Mouse (Mus musculus) spleen, adult 2 months (tissue): ENCODE measurements at regions not wholly inside any gene's neighbourhood (a gene's known extent, or its start where the extent isn't known, plus 50 kb on each side); places are given as distances from the start of the nearest gene placed in this dataset.

Experiments
- DNase-seq, 2 experiments: peaks; one replicate each; pipeline versions ENCODE4 v3.0.0 to v3.0.0-alpha.2; 2012 to 2021; ENCODE audit warnings: low spot score in 2 of 2, low read depth in 1 of 2
- H3K27ac ChIP-seq: fragments of 200-500 bp; 2 replicates; pipeline ENCODE4 v1.5.1; 2012; ENCODE audit warnings: low read length, inconsistent platforms; ENCODE audit not compliant: insufficient read depth
- H3K27me3 ChIP-seq: fragments of 200-500 bp; 2 replicates; pipeline ENCODE4 v1.6.1; 2012; ENCODE audit warnings: mild to moderate bottlenecking, moderate library complexity, low read length, inconsistent platforms; ENCODE audit not compliant: control insufficient read depth, insufficient read depth
- H3K36me3 ChIP-seq: fragments of 200-500 bp; 2 replicates; pipeline ENCODE4 v1.6.1; 2012; ENCODE audit warnings: mild to moderate bottlenecking, low read length, inconsistent platforms; ENCODE audit not compliant: control insufficient read depth, insufficient read depth
- H3K4me1 ChIP-seq: fragments of 200-500 bp; 2 replicates; pipeline ENCODE4 v1.6.1; 2011; ENCODE audit warnings: inconsistent platforms; ENCODE audit not compliant: control insufficient read depth, insufficient read depth, insufficient read length
- H3K4me3 ChIP-seq: fragments of 200-500 bp; 2 replicates; pipeline ENCODE4 v1.5.1; 2011; ENCODE audit warnings: mild to moderate bottlenecking, inconsistent platforms; ENCODE audit not compliant: insufficient read depth, insufficient read length; ENCODE audit errors: extremely low read depth
- CTCF ChIP-seq: fragments of 200-500 bp; IDR thresholded peaks from 2 replicates; pipeline ENCODE4 v1.5.1; 2011; ENCODE audit warnings: mild to moderate bottlenecking, inconsistent platforms; ENCODE audit not compliant: insufficient read depth, insufficient read length, insufficient replicate concordance; ENCODE audit errors: extremely low read depth
- POLR2A ChIP-seq: fragments of 200-500 bp; IDR thresholded peaks from 2 replicates; pipeline ENCODE4 v1.6.1; 2011; ENCODE audit warnings: low read depth, low read length, inconsistent platforms
- WGBS: fragments of 180-500 bp; shearing (Covaris S2); methylation state at CpG from one replicate; pipeline ENCODE4 v1.1.7; 2018; 5-methylcytosine and 5-hydroxymethylcytosine counted together

DNA sequence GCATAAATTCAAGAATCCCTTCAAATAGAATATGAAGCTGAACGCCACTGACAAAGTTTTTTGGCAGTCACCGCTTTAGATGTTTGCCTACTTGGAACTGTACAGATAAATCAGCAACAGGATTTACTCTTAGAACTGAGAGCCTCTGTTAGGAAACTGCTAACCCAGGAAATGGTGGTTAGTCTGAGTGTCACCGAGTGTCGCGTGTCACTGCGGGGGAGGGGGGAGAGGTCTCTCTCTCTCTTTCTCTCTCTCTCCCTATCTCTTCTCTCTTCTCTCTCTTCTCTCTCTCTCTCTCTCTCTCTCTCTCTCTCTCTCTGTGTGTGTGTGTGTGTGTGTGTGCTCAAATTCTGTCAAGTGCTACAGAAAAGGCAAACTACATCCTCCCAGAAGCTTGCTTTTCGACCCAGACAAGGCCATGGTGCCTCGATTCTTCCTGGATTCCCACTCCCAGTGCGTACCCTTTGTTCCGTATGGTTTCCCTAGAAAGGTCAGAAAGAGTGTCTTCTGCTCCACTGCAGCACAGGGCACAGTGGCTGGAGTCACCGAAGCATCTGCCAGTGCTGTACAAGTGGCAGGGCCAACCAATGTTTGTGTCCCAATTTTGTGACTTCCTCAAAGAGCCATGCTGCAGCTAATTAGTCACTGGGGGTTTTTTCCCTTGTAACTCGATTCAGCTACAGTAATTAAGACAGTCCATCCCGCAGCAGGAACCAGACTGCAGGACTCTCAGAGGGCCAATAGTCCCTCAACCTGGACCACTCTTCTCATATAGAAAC lies 87.0 kb downstream of the Cog6 start:
- DNase-seq: no peak

DNA sequence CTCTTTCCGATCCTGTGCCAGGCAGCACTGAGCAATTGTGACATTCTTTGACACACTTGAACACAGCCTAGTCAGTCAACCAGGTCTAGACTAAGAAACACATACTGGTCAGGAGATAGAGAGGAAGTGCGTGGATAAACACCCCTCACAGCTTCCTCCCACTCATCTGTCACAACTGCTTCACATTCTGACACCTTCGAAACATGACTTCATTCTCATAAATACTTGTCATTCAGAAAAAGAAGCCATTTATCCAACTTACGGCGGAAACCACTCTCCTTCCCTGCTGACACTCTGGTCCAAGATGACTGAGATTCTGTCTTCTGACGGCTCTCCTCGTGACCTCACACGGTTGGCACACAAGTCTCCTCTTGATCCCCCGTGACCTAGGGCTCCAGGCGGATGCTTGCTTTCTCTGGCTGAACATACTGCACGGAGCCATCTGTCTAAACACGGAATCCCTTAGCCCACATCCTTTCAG lies 89.6 kb downstream of the Cog6 start:
- peak in 1 of 2 experiments; percentile 44 for DNase-seq
- no peak overlapping the region for H3K27ac ChIP-seq
- peaks cover 24% of the 10 kb centered on the region for H3K4me1 ChIP-seq
- no peak overlapping the region for H3K4me3 ChIP-seq
- no peaks in the 10 kb centered on the region for H3K27me3 ChIP-seq
- TF ChIP-seq POLR2A (no peak), CTCF (no peak)
- H3K36me3 ChIP-seq: no peaks in the 10 kb centered on the region
- WGBS: 67% methylated on average over 12 of the region's 12 CpGs

More for the DNA sequence above, 87.0 kb downstream of the Cog6 start:
- H3K27me3 ChIP-seq: no peaks in the 10 kb centered on the region
- TF ChIP-seq POLR2A (no peak), CTCF (no peak)
- H3K4me1 ChIP-seq: peaks cover 17% of the 10 kb centered on the region
- H3K36me3 ChIP-seq: no peaks in the 10 kb centered on the region
- H3K4me3 ChIP-seq: no peak overlapping the region
- H3K27ac ChIP-seq: no peak overlapping the region
- 29% methylated on average over 13 of the region's 13 CpGs for WGBS

DNA sequence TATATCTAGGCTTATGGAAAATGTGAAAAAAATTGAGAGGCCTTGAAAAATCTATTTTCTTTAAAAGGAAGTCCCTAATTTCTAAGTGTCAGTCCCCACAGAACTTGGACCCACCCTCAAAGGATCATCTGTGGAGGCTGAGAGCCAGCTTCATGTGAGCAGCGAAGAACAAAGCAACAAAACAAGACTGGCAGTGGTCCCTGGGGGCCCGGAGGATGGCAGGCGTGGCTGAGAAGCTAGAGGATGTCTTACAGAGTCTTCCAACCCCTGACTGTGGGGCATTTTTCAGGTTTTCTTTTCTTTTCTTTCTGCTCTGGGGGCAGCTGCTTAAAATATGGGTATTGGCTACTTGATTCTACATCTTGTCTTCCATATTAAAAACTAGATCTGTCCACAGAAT lies 90.5 kb downstream of the Cog6 start:
- Histone ChIP-seq H3K36me3 (no peaks in the 10 kb centered on the region), H3K4me1 (peaks cover 24% of the 10 kb centered on the region), H3K4me3 (no peak overlapping the region), H3K27ac (no peak overlapping the region), H3K27me3 (no peaks in the 10 kb centered on the region)
- WGBS: 50% methylated on average over 3 of the region's 3 CpGs
- TF ChIP-seq POLR2A (no peak), CTCF (no peak)
- DNase-seq: peak in 1 of 2 experiments; percentile 14

DNA sequence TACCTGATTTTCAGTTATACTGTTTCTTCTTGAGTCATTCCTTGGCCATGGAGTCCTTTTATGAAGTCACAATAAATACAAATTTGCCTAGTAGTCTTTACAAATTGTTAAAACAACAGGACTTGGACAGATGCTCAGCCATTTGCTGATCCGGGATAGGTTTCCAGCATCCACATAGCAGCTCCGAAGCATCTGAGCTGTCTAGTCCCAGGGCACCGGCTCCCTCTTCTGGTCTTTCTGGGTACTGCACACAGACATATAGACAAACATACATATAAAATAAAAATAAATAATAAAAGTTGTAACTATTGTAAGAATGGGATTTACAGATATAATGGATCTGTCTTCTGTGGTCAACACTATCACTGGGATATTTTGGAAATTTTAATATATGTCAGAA lies 91.8 kb downstream of the Cog6 start:
- DNase-seq: peak in 1 of 2 experiments; percentile 25
- Histone ChIP-seq H3K36me3 (no peaks in the 10 kb centered on the region), H3K27ac (no peak overlapping the region), H3K4me1 (peaks cover 21% of the 10 kb centered on the region), H3K27me3 (no peaks in the 10 kb centered on the region), H3K4me3 (no peak overlapping the region)
- TF ChIP-seq CTCF (peak; percentile 29; the same call in 1 of the 2 replicates), POLR2A (no peak)
- 71% methylated on average over 3 of the region's 3 CpGs for WGBS

DNA sequence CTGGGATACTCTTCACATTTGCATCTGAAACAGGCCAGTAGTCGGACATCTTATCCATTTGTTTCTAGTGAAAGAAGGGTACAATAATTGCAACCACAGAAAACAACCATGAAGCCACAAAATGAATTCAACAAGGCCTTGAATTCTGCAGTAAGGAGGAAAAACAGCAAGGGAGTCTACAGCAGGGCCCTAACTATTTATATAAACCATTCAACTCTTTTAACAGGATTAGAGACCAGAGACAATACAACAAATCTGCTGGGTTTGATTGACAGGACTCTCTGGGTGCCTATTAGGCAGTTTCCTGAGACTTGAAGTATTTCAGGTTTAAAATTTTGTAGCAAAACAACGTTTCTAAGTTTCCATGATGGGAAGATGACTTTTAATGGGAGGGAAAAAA lies 92.4 kb downstream of the Cog6 start:
- WGBS: 76% methylated on average over 2 of the region's 2 CpGs
- no peak for TF ChIP-seq POLR2A
- no peak for TF ChIP-seq CTCF
- Histone ChIP-seq H3K27me3 (no peaks in the 10 kb centered on the region), H3K4me1 (peaks cover 16% of the 10 kb centered on the region), H3K4me3 (no peak overlapping the region), H3K36me3 (no peaks in the 10 kb centered on the region), H3K27ac (no peak overlapping the region)
- DNase-seq: no peak

DNA sequence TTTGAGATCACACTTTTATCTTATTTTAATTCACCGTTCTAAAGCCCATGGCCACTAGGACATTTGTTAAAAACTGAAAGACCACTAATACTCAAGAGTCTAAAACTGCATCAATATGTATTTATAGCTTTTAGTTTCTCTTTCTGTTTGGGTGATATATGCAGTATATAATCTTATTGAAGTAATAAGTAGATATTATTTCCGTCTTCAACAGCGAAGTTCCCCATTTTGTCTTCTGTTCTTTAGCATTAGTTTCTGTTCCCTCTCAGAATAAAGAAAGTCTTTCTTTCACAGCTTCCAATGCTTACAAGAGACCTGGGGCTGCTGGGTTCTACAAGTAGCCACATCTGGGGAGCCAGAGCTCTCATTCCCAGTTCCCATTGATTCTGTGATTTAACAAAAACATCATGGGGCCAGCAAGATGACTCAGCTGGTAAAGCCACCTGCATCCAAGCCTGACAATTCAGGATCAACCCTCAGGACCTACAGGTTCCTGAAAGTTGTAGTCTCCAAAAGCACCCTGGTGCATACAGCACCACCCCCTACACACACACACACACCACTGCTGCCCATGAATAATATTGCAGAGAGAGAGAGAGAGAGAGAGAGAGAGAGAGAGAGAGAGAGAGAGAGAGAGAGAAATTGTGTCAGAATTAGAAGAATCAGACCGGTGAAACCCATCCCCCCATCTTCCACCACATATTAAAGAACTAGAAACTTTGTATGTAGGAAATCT lies 93.0 kb downstream of the Cog6 start:
- Histone ChIP-seq H3K4me1 (peaks cover 13% of the 10 kb centered on the region), H3K4me3 (no peak overlapping the region), H3K27ac (peak overlapping the region; percentile 73), H3K36me3 (no peaks in the 10 kb centered on the region), H3K27me3 (no peaks in the 10 kb centered on the region)
- 36% methylated on average over 4 of the region's 4 CpGs for WGBS
- peak in 1 of 2 experiments; percentile 32 for DNase-seq
- TF ChIP-seq CTCF (no peak), POLR2A (no peak)

DNA sequence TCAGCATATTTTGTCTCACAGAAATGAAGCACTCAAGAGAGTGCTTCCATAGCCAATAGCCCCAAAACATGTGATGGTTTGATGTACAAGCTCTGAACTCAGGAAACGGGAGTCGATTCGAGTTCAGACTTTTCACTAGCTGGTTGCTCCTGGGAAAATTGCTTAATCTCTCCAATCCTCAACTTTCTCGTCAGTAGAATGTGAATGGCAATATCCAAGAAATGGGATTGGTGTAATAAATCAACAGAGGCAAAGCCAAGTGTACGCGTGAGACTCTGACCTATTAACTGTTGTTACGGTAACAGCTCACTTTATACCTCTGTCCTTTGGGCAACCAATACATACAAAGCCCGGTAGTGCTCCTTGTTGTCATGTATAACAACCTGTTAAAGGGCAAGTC lies 94.6 kb downstream of the Cog6 start:
- Histone ChIP-seq H3K4me3 (no peak overlapping the region), H3K4me1 (peaks cover 10% of the 10 kb centered on the region), H3K27ac (no peak overlapping the region), H3K36me3 (no peaks in the 10 kb centered on the region), H3K27me3 (no peaks in the 10 kb centered on the region)
- no peak for DNase-seq
- 94% methylated on average over 8 of the region's 8 CpGs for WGBS
- no peak for TF ChIP-seq CTCF
- no peak for TF ChIP-seq POLR2A
